Mouse (Mus musculus) cerebral cortex, adult 2 months (tissue): ENCODE measurements around the gene Kpna6.

Source experiments
- WGBS: fragments of 180-500 bp; shearing (Covaris S2); methylation state at CpG from one replicate; pipeline ENCODE4 v1.1.7; 2018; 5-methylcytosine and 5-hydroxymethylcytosine counted together

The Kpna6 gene

GRCm38 (mm10) chr4:129618031-129618430, 54.5 kb downstream of the Kpna6 start:
- WGBS, result 92% methylated on average over 5 of the region's 5 CpGs

- WGBS, result 94% methylated on average over 7 of the region's 7 CpGs
Observed at GRCm38 (mm10) chr4:129617121-129617641, 55.4 kb downstream of the Kpna6 start.

- WGBS, result 75% methylated on average over 3 of the region's 3 CpGs
Observed at GRCm38 (mm10) chr4:129616631-129617030, 55.9 kb downstream of the Kpna6 start.

- 51% methylated on average over 9 of the region's 9 CpGs for WGBS
Observed at GRCm38 (mm10) chr4:129615801-129616290, 56.7 kb downstream of the Kpna6 start.

GRCm38 (mm10) chr4:129614093-129614492, 58.5 kb downstream of the Kpna6 start, which contains the start of gene Dcdc2b:
TSS of gene Dcdc2b (minus strand) at chr4:129614257.
- 67% methylated on average over 6 of the region's 6 CpGs for WGBS

GRCm38 (mm10) chr4:129610472-129610871, 62.1 kb downstream of the Kpna6 start:
- WGBS, result 66% methylated on average over 4 of the region's 4 CpGs

GRCm38 (mm10) chr4:129610026-129610425, 62.5 kb downstream of the Kpna6 start:
- WGBS, result 73% methylated on average over 4 of the region's 4 CpGs

GRCm38 (mm10) chr4:129609139-129609631, 63.4 kb downstream of the Kpna6 start:
- WGBS, result 71% methylated on average over 12 of the region's 12 CpGs

GRCm38 (mm10) chr4:129608426-129609025, 64.0 kb downstream of the Kpna6 start:
- WGBS, result 29% methylated on average over 7 of the region's 7 CpGs

- WGBS, result 1% methylated on average over 74 of the region's 74 CpGs
Observed at GRCm38 (mm10) chr4:129600233-129601158, 72.1 kb downstream of the Kpna6 start, which contains the start of the genes Eif3i and Tmem234. TSS of gene Eif3i (minus strand) at chr4:129600648. TSS of gene Tmem234 (plus strand) at chr4:129600668.
